Mouse (Mus musculus): Measurements from ENCODE around the gene Gale. TPM values are rescaled to one million over a fixed set of nuclear protein-coding genes. Genes with fewer than 3 reads are reported as not detected.

The Gale gene
- polyA plus RNA-seq (2012), result 15.6 and 16.6 TPM in 2 replicates

GRCm38 (mm10) chr4:135963457-135964193 lies at the start of gene Gale:
Gene Gale (plus strand): TSS chr4:135963727.

GRCm38 (mm10) chr4:135920304-135921241 lies 43.0 kb upstream of the Gale start, which contains the start of gene Fuca1:
Gene Fuca1 (plus strand): TSS chr4:135920735.

GRCm38 (mm10) chr4:135946278-135946658 lies 17.3 kb upstream of the Gale start, which contains the start of gene Hmgcl:
Gene Hmgcl (plus strand): TSS chr4:135946448.

GRCm38 (mm10) chr4:135972556-135972906 lies 9.0 kb downstream of the Gale start, which contains the start of gene Lypla2:
Gene Lypla2 (minus strand): TSS chr4:135972626.

GRCm38 (mm10) chr4:135986943-135987710 lies 23.6 kb downstream of the Gale start, which contains the start of gene Pithd1:
Gene Pithd1 (minus strand): TSS chr4:135987264.

Other genes with a start within 250 kb of the Gale start
- not detected in 2 replicates for gene Il22ra1, start 235.6 kb upstream of the Gale start, polyA plus RNA-seq (2012)
- not detected in 2 replicates for gene Myom3, start 204.0 kb upstream of the Gale start, polyA plus RNA-seq (2012)
- gene Srsf10, start 108.0 kb upstream of the Gale start, polyA plus RNA-seq (2012), result 244 and 246 TPM in 2 replicates
- gene Pnrc2, start 89.9 kb upstream of the Gale start, polyA plus RNA-seq (2012), result 7.2 and 9.6 TPM in 2 replicates
- 3.6 and 3.9 TPM in 2 replicates for gene Cnr2, start 68.3 kb upstream of the Gale start, polyA plus RNA-seq (2012)
- gene Fuca1, start 43.0 kb upstream of the Gale start, polyA plus RNA-seq (2012), result 16.8 and 19.1 TPM in 2 replicates
- gene Hmgcl, start 17.3 kb upstream of the Gale start, polyA plus RNA-seq (2012), result 32.8 and 37.4 TPM in 2 replicates
- 220 and 237 TPM in 2 replicates for gene Lypla2, start 8.9 kb downstream of the Gale start, polyA plus RNA-seq (2012)
- gene Pithd1, start 23.5 kb downstream of the Gale start, polyA plus RNA-seq (2012), result 38.5 and 46.6 TPM in 2 replicates
- 15.5 and 16.6 TPM in 2 replicates for gene Eloa, start 58.0 kb downstream of the Gale start, polyA plus RNA-seq (2012)
- 1,355 and 1,569 TPM in 2 replicates for gene Rpl11, start 89.7 kb downstream of the Gale start, polyA plus RNA-seq (2012)
- gene Id3, start 179.8 kb downstream of the Gale start, polyA plus RNA-seq (2012), result 29.1 and 40.4 TPM in 2 replicates
- 19.2 and 23.7 TPM in 2 replicates for gene E2f2, start 208.7 kb downstream of the Gale start, polyA plus RNA-seq (2012)
- gene Asap3, start 242.6 kb downstream of the Gale start, polyA plus RNA-seq (2012), result 0.01 and 0.05 TPM in 2 replicates